Mouse (Mus musculus): ENCODE measurements around the gene Fcrlb. TPM values are rescaled to one million over a fixed set of nuclear protein-coding genes. Genes with fewer than 3 reads are reported as not detected.

Gene Fcrlb
- polyA plus RNA-seq, 1 experiment from 2014 or later: 0.32 TPM

DNA sequence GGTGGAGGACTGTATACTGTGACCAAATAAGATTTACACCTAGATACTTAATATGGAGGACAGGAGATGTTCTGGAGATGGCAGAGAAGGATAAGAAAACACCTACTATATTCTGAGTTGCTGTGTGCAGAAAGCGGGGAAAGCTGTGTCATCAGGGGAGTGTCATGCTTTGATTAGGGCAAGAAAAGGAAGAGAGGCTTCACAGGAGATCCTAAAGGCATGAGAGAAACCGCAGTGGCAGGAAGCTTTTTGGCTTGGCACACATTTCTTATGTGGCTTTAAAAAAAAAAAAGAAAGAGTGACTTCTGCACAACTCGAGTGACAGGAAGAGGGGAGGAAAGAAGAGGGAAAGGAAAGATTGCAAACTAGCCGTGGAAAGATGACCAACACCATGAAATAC is 49.7 kb downstream of the Fcrlb start:
- Histone ChIP-seq H3K9ac (ENCODE audit: low read depth, low read length) (no peak overlapping the region), H3K27ac (no peak overlapping the region), H3K4me1 (replicated peaks; ENCODE audit: insufficient read depth, low read length) (no peaks in the 10 kb centered on the region; the same call in 1 of the 2 replicates), H3K36me3 (ENCODE audit: insufficient read depth, low read length) (no peaks in the 10 kb centered on the region), H3K4me2 (ENCODE audit: low read length) (no peak overlapping the region), H3K27me3 (ENCODE audit: insufficient read depth, low read length) (no peaks in the 10 kb centered on the region), H3K4me3 (replicated peaks; ENCODE audit: low read depth, low read length) (no peak overlapping the region), H3K9me3 (replicated peaks; ENCODE audit: low read length) (no peaks in the 10 kb centered on the region)
- DNase-seq (ENCODE audit: low spot score) (no peak), ATAC-seq (replicated peaks; ENCODE audit: low FRiP score, low read depth) (no peak)
- WGBS: 55% methylated on average over 4 of the region's 4 CpGs
- TF ChIP-seq CTCF (IDR thresholded peaks at IDR 0.05; ENCODE audit: low read depth): no peak

- 46% methylated on average over 3 of the region's 3 CpGs for WGBS
- no peak overlapping the region for H3K4me2 ChIP-seq (ENCODE audit: low read length)
Measured at GRCm38 (mm10) chr1:170862435-170862717, 50.4 kb downstream of the Fcrlb start.

GRCm38 (mm10) chr1:170861671-170862434 is 50.9 kb downstream of the Fcrlb start:
- Histone ChIP-seq H3K9me3 (replicated peaks; ENCODE audit: low read length) (no peaks in the 10 kb centered on the region), H3K4me3 (replicated peaks; ENCODE audit: low read depth, low read length) (no peak overlapping the region), H3K4me2 (ENCODE audit: low read length) (no peak overlapping the region), H3K9ac (ENCODE audit: low read depth, low read length) (no peak overlapping the region), H3K4me1 (replicated peaks; ENCODE audit: insufficient read depth, low read length) (no peaks in the 10 kb centered on the region; the same call in 1 of the 2 replicates), H3K27ac (no peak overlapping the region), H3K36me3 (ENCODE audit: insufficient read depth, low read length) (no peaks in the 10 kb centered on the region), H3K27me3 (ENCODE audit: insufficient read depth, low read length) (no peaks in the 10 kb centered on the region)
- TF ChIP-seq CTCF (IDR thresholded peaks at IDR 0.05; ENCODE audit: low read depth): no peak
- no peak for ATAC-seq (replicated peaks; ENCODE audit: low FRiP score, low read depth)
- 63% methylated on average over 13 of the region's 13 CpGs for WGBS
- no peak for DNase-seq (ENCODE audit: low spot score)

More at GRCm38 (mm10) chr1:170862435-170862717, 50.4 kb downstream of the Fcrlb start:
- TF ChIP-seq CTCF (IDR thresholded peaks at IDR 0.05; ENCODE audit: low read depth): no peak
- H3K27ac ChIP-seq: no peak overlapping the region
- no peaks in the 10 kb centered on the region; the same call in 1 of the 2 replicates for H3K4me1 ChIP-seq (replicated peaks; ENCODE audit: insufficient read depth, low read length)
- no peak overlapping the region for H3K9ac ChIP-seq (ENCODE audit: low read depth, low read length)
- ATAC-seq (replicated peaks; ENCODE audit: low FRiP score, low read depth) (no peak), DNase-seq (ENCODE audit: low spot score) (no peak)
- H3K27me3 ChIP-seq (ENCODE audit: insufficient read depth, low read length): no peaks in the 10 kb centered on the region
- H3K36me3 ChIP-seq (ENCODE audit: insufficient read depth, low read length): no peaks in the 10 kb centered on the region
- no peak overlapping the region for H3K4me3 ChIP-seq (replicated peaks; ENCODE audit: low read depth, low read length)
- no peaks in the 10 kb centered on the region for H3K9me3 ChIP-seq (replicated peaks; ENCODE audit: low read length)

- TF ChIP-seq CTCF (IDR thresholded peaks at IDR 0.05; ENCODE audit: low read depth): no peak
- WGBS: 90% methylated on average over 2 of the region's 2 CpGs
Measured at GRCm38 (mm10) chr1:170858872-170859271, 53.9 kb downstream of the Fcrlb start.

GRCm38 (mm10) chr1:170857369-170857768 is 55.4 kb downstream of the Fcrlb start:
- H3K4me1 ChIP-seq (replicated peaks; ENCODE audit: insufficient read depth, low read length): no peaks in the 10 kb centered on the region
- H3K4me3 ChIP-seq (replicated peaks; ENCODE audit: low read depth, low read length): no peak overlapping the region
- H3K9ac ChIP-seq (ENCODE audit: low read depth, low read length): no peak overlapping the region
- DNase-seq (ENCODE audit: low spot score): no peak
- H3K4me2 ChIP-seq (ENCODE audit: low read length): no peak overlapping the region
- H3K27ac ChIP-seq: no peak overlapping the region
- no peak for ATAC-seq (replicated peaks; ENCODE audit: low FRiP score, low read depth)
- H3K9me3 ChIP-seq (replicated peaks; ENCODE audit: low read length): no peaks in the 10 kb centered on the region
- TF ChIP-seq CTCF (IDR thresholded peaks at IDR 0.05; ENCODE audit: low read depth): no peak
- 81% methylated on average over 2 of the region's 2 CpGs for WGBS
- no peaks in the 10 kb centered on the region for H3K27me3 ChIP-seq (ENCODE audit: insufficient read depth, low read length)
- H3K36me3 ChIP-seq (ENCODE audit: insufficient read depth, low read length): no peaks in the 10 kb centered on the region

More at GRCm38 (mm10) chr1:170858872-170859271, 53.9 kb downstream of the Fcrlb start:
- Histone ChIP-seq H3K27ac (no peak overlapping the region), H3K4me1 (replicated peaks; ENCODE audit: insufficient read depth, low read length) (no peaks in the 10 kb centered on the region), H3K27me3 (ENCODE audit: insufficient read depth, low read length) (no peaks in the 10 kb centered on the region), H3K4me3 (replicated peaks; ENCODE audit: low read depth, low read length) (no peak overlapping the region), H3K4me2 (ENCODE audit: low read length) (no peak overlapping the region), H3K9me3 (replicated peaks; ENCODE audit: low read length) (no peaks in the 10 kb centered on the region), H3K9ac (ENCODE audit: low read depth, low read length) (no peak overlapping the region), H3K36me3 (ENCODE audit: insufficient read depth, low read length) (no peaks in the 10 kb centered on the region)
- DNase-seq (ENCODE audit: low spot score): no peak
- ATAC-seq (replicated peaks; ENCODE audit: low FRiP score, low read depth): no peak

Other genes starting within 250 kb of the Fcrlb start
- gene Atf6, start 45.2 kb downstream of the Fcrlb start, polyA plus RNA-seq (2015; fragmentation: Nextera tagmentation; extraction: Ambion mirVana): 8.6 and 8.9 TPM in 2 replicates
- gene Gm26620, start 27.9 kb downstream of the Fcrlb start, polyA plus RNA-seq (2015; fragmentation: Nextera tagmentation; extraction: Ambion mirVana): 2.0 and 2.1 TPM in 2 replicates
- 32.8 and 34.9 TPM in 2 replicates for gene Dusp12, start 27.4 kb downstream of the Fcrlb start, polyA plus RNA-seq (2015; fragmentation: Nextera tagmentation; extraction: Ambion mirVana)
- not detected in 2 replicates for gene Fcrla, start 14.6 kb upstream of the Fcrlb start, polyA plus RNA-seq (2015; fragmentation: Nextera tagmentation; extraction: Ambion mirVana)
- 6.4 and 8.0 TPM in 2 replicates for gene Fcgr2b, start 63.6 kb upstream of the Fcrlb start, polyA plus RNA-seq (2015; fragmentation: Nextera tagmentation; extraction: Ambion mirVana)
- gene Fcgr4, start 106.0 kb upstream of the Fcrlb start, polyA plus RNA-seq (2015; fragmentation: Nextera tagmentation; extraction: Ambion mirVana): 2.0 and 2.3 TPM in 2 replicates
- gene Fcgr3, start 152.0 kb upstream of the Fcrlb start, polyA plus RNA-seq (2015; fragmentation: Nextera tagmentation; extraction: Ambion mirVana): 12.1 and 13.2 TPM in 2 replicates
- 4.6 TPM in 2 replicates for gene Cfap126, start 201.0 kb upstream of the Fcrlb start, polyA plus RNA-seq (2015; fragmentation: Nextera tagmentation; extraction: Ambion mirVana)
- 381 and 403 TPM in 2 replicates for gene Sdhc, start 237.7 kb upstream of the Fcrlb start, polyA plus RNA-seq (2015; fragmentation: Nextera tagmentation; extraction: Ambion mirVana)
- gene Mpz, start 237.8 kb upstream of the Fcrlb start, polyA plus RNA-seq (2015; fragmentation: Nextera tagmentation; extraction: Ambion mirVana): 0.77 and 1.2 TPM in 2 replicates